Mouse (Mus musculus): ENCODE measurements at regions not wholly inside any gene's neighbourhood (a gene's known extent, or its start where the extent isn't known, plus 50 kb on each side); places are given as distances from the start of the nearest gene placed in this dataset.

DNA sequence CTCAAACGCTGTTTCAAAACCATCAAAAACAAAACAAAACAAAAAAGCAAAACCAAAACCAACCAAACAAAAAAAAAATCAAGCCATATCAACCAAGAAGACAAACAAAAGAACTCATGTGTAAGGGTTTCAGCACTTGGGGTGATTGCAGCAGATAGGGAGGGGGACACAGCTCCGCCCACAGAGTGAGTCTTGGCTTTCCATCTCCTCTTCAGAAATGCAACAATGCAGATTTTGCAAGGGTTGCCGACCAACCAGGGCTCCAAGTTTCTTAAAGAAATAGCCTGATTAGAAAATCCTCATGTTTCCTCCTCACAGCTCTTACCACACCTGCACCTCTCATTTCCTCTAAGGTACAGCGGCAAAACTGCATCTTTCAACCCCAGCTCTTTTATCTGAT lies 107.0 kb upstream of the Sp8 start:
- H3K4me3 ChIP-seq (ENCODE audit: insufficient read depth, poor library complexity, severe bottlenecking), result no peak overlapping the region
- TF ChIP-seq FOSL1 (IDR thresholded peaks at IDR 0.05; ENCODE audit: insufficient read depth, low read length, poor library complexity, severe bottlenecking) (no peak), MAX (IDR thresholded peaks at IDR 0.05) (no peak), MYOD1 (IDR thresholded peaks at IDR 0.05; ENCODE audit: control insufficient read depth, insufficient read length, low read depth) (no peak), USF1 (IDR thresholded peaks at IDR 0.05; ENCODE audit: low read depth) (no peak), CTCF (IDR thresholded peaks at IDR 0.05; ENCODE audit: control insufficient read depth, insufficient read depth, insufficient read length) (no peak)
- no peak overlapping the region for H3ac ChIP-seq (ENCODE audit: control insufficient read depth, insufficient read length, low read depth)
- H3K36me3 ChIP-seq (ENCODE audit: control insufficient read depth, insufficient read depth), result no peaks in the 10 kb centered on the region
- no peaks in the 10 kb centered on the region for H3K27me3 ChIP-seq (ENCODE audit: control insufficient read depth, insufficient read depth, insufficient read length)
- H3K79me2 ChIP-seq (ENCODE audit: control insufficient read depth, insufficient read depth), result no peaks in the 10 kb centered on the region
- H3K79me3 ChIP-seq (ENCODE audit: low read depth), result no peaks in the 10 kb centered on the region

DNA sequence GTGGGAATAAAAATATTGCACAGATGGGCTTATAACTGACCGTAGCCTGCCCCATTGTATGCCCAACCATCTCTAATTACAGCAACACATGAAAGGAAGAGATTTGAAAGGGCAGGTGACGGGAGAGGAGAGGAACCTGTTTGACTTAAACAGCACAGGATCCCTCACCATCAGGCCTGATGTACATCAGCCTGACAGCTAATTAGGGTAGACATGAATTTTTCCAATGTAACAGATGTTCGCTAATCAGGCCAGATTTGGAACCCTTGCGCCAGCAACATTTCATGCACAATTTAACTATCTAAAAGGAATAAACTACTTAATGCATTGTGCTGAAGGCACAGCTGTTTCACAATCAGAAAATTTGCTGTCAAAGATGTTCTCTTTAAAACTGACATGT lies 120.2 kb upstream of the Sp8 start:
- no peak overlapping the region for H3K4me3 ChIP-seq (ENCODE audit: insufficient read depth, poor library complexity, severe bottlenecking)
- no peaks in the 10 kb centered on the region for H3K36me3 ChIP-seq (ENCODE audit: control insufficient read depth, insufficient read depth)
- H3K79me3 ChIP-seq (ENCODE audit: low read depth), result no peaks in the 10 kb centered on the region
- no peak overlapping the region for H3ac ChIP-seq (ENCODE audit: control insufficient read depth, insufficient read length, low read depth)
- H3K27me3 ChIP-seq (ENCODE audit: control insufficient read depth, insufficient read depth, insufficient read length), result no peaks in the 10 kb centered on the region
- TF ChIP-seq CEBPB (IDR thresholded peaks at IDR 0.05; ENCODE audit: low read depth) (no peak), FOSL1 (IDR thresholded peaks at IDR 0.05; ENCODE audit: insufficient read depth, low read length, poor library complexity, severe bottlenecking) (no peak), USF1 (IDR thresholded peaks at IDR 0.05; ENCODE audit: low read depth) (no peak), MYOD1 (IDR thresholded peaks at IDR 0.05; ENCODE audit: control insufficient read depth, insufficient read length, low read depth) (no peak), MYOG (IDR thresholded peaks at IDR 0.05; ENCODE audit: control insufficient read depth, extremely low read depth, insufficient read length) (no peak), CTCF (IDR thresholded peaks at IDR 0.05; ENCODE audit: control insufficient read depth, insufficient read depth, insufficient read length) (no peak), MAX (IDR thresholded peaks at IDR 0.05) (no peak)
- no peaks in the 10 kb centered on the region for H3K79me2 ChIP-seq (ENCODE audit: control insufficient read depth, insufficient read depth)

DNA sequence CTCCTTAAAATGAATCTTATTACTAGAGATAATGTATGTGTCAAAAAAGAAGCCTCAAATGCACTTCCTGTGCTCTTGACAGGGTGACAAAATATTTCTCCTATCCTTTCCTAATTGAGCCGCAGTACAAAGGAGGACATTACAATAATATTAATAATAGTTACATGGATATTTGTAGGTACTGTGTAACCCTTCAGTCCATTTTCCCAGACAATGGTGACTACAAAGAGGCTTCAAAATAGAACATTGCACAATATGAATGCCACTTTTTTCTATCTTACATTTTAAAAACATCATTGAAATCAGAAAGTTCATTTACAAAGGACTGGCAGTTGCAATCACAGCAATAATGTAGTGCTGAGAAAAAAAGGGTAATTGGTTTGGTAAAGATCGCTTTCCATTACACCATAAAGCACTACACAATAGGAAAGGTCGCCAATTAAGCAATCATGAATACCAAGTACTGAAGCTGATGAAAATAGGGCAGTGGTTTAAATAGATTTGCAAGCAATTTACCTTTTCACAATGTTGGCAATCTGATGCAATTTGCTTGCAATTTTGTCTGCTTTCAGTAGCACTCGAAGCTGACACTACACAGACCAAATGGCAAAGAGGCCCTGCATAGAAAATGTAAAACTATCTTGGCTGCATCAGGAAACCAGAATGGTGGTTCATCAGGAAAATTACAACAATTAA lies 126.1 kb upstream of the Sp8 start:
- H3K27me3 ChIP-seq (ENCODE audit: control insufficient read depth, insufficient read depth, insufficient read length), result no peaks in the 10 kb centered on the region
- no peak for TF ChIP-seq MAX (IDR thresholded peaks at IDR 0.05)
- TF ChIP-seq FOSL1 (IDR thresholded peaks at IDR 0.05; ENCODE audit: insufficient read depth, low read length, poor library complexity, severe bottlenecking), result no peak
- no peaks in the 10 kb centered on the region for H3K79me3 ChIP-seq (ENCODE audit: low read depth)
- no peak overlapping the region for H3ac ChIP-seq (ENCODE audit: control insufficient read depth, insufficient read length, low read depth)
- H3K79me2 ChIP-seq (ENCODE audit: control insufficient read depth, insufficient read depth), result no peaks in the 10 kb centered on the region
- H3K36me3 ChIP-seq (ENCODE audit: control insufficient read depth, insufficient read depth), result no peaks in the 10 kb centered on the region
- H3K4me3 ChIP-seq (ENCODE audit: insufficient read depth, poor library complexity, severe bottlenecking), result no peak overlapping the region

DNA sequence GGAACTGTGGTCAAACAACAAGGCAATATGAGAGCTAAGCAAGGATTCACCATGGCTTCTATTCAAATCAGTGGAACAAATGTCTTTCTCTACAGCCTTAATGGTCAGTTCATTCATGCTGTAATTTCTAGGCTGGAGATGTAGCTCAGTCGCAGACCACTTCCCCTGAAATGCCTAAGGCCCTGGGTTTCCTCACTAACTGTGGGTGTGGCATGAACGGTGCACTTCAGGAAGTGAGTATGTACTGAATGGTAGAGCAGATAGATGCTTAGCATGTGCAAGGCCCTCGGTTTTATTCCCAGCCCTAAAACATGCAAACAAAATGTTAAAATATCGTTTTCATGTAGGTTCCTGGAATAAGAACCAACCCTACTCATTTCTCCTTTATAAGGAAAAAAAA lies 129.3 kb upstream of the Sp8 start:
- Histone ChIP-seq H3K79me3 (ENCODE audit: low read depth) (no peaks in the 10 kb centered on the region), H3K36me3 (ENCODE audit: control insufficient read depth, insufficient read depth) (no peaks in the 10 kb centered on the region), H3K4me3 (ENCODE audit: insufficient read depth, poor library complexity, severe bottlenecking) (no peak overlapping the region), H3K79me2 (ENCODE audit: control insufficient read depth, insufficient read depth) (no peaks in the 10 kb centered on the region), H3ac (ENCODE audit: control insufficient read depth, insufficient read length, low read depth) (no peak overlapping the region), H3K27me3 (ENCODE audit: control insufficient read depth, insufficient read depth, insufficient read length) (no peaks in the 10 kb centered on the region)
- TF ChIP-seq CTCF (IDR thresholded peaks at IDR 0.05; ENCODE audit: control insufficient read depth, insufficient read depth, insufficient read length) (no peak), MYOD1 (IDR thresholded peaks at IDR 0.05; ENCODE audit: control insufficient read depth, insufficient read length, low read depth) (no peak), FOSL1 (IDR thresholded peaks at IDR 0.05; ENCODE audit: insufficient read depth, low read length, poor library complexity, severe bottlenecking) (no peak), MAX (IDR thresholded peaks at IDR 0.05) (no peak), CEBPB (IDR thresholded peaks at IDR 0.05; ENCODE audit: low read depth) (no peak), MYOG (IDR thresholded peaks at IDR 0.05; ENCODE audit: control insufficient read depth, extremely low read depth, insufficient read length) (no peak), USF1 (IDR thresholded peaks at IDR 0.05; ENCODE audit: low read depth) (no peak)

DNA sequence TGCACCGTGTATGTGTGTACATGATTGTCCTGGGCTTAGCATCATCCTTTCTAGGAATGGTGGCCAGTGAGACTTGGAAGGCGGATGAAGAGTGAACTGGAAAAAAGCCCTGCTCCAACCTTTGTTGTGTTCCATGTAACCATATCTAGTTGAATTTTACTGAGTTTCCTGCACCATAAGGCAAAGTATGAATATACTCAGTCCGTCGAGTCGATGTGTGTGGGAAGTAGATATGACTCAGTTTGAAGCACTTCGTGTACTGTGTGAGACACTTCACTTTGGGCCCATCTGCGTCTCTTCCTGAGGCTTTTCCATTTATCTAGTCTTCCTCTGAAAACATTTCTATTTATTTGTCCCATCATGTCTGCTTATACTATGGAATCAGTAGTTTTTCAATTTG lies 139.5 kb upstream of the Sp8 start:
- no peak for TF ChIP-seq FOSL1 (IDR thresholded peaks at IDR 0.05; ENCODE audit: insufficient read depth, low read length, poor library complexity, severe bottlenecking)
- no peak for TF ChIP-seq CTCF (IDR thresholded peaks at IDR 0.05; ENCODE audit: control insufficient read depth, insufficient read depth, insufficient read length)
- no peak for TF ChIP-seq MAX (IDR thresholded peaks at IDR 0.05)
- no peak for TF ChIP-seq MYOD1 (IDR thresholded peaks at IDR 0.05; ENCODE audit: control insufficient read depth, insufficient read length, low read depth)
- TF ChIP-seq MYOG (IDR thresholded peaks at IDR 0.05; ENCODE audit: control insufficient read depth, extremely low read depth, insufficient read length), result no peak
- Histone ChIP-seq H3K4me3 (ENCODE audit: insufficient read depth, poor library complexity, severe bottlenecking) (no peak overlapping the region), H3K36me3 (ENCODE audit: control insufficient read depth, insufficient read depth) (no peaks in the 10 kb centered on the region), H3K27me3 (ENCODE audit: control insufficient read depth, insufficient read depth, insufficient read length) (no peaks in the 10 kb centered on the region), H3K79me3 (ENCODE audit: low read depth) (no peaks in the 10 kb centered on the region), H3K79me2 (ENCODE audit: control insufficient read depth, insufficient read depth) (no peaks in the 10 kb centered on the region), H3ac (ENCODE audit: control insufficient read depth, insufficient read length, low read depth) (no peak overlapping the region)

DNA sequence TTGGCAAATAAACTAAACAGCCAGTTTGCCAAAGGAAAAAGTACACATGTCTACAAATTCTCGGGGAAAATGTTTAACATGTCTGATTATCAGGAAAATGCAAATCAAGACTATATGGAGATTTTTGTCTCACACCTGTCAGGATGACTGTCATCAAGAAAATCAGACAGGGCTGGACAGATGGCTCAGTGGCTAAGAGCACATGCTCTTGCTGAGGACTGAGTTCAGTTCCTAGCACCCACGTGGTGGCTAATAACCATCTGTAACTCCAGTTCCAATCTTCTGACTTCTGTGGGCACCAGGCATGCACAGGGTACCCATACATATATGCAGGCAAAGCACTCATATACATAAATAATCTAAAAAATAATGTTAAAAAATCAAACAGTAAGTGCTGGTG lies 141.3 kb upstream of the Sp8 start:
- Histone ChIP-seq H3K79me3 (ENCODE audit: low read depth) (no peaks in the 10 kb centered on the region), H3K36me3 (ENCODE audit: control insufficient read depth, insufficient read depth) (no peaks in the 10 kb centered on the region), H3K27me3 (ENCODE audit: control insufficient read depth, insufficient read depth, insufficient read length) (no peaks in the 10 kb centered on the region), H3K79me2 (ENCODE audit: control insufficient read depth, insufficient read depth) (no peaks in the 10 kb centered on the region), H3ac (ENCODE audit: control insufficient read depth, insufficient read length, low read depth) (no peak overlapping the region), H3K4me3 (ENCODE audit: insufficient read depth, poor library complexity, severe bottlenecking) (no peak overlapping the region)
- TF ChIP-seq CTCF (IDR thresholded peaks at IDR 0.05; ENCODE audit: control insufficient read depth, insufficient read depth, insufficient read length) (no peak), MAX (IDR thresholded peaks at IDR 0.05) (no peak), MYOD1 (IDR thresholded peaks at IDR 0.05; ENCODE audit: control insufficient read depth, insufficient read length, low read depth) (peak; percentile 5), CEBPB (IDR thresholded peaks at IDR 0.05; ENCODE audit: low read depth) (no peak), MYOG (IDR thresholded peaks at IDR 0.05; ENCODE audit: control insufficient read depth, extremely low read depth, insufficient read length) (no peak), FOSL1 (IDR thresholded peaks at IDR 0.05; ENCODE audit: insufficient read depth, low read length, poor library complexity, severe bottlenecking) (no peak)
